Mouse (Mus musculus) neural tube, embryonic 12.5 days (tissue): ENCODE results near the gene Adcyap1. TPM values are rescaled to one million over a fixed set of nuclear protein-coding genes. Genes with fewer than 3 reads are reported as not detected.

Source experiments
- ATAC-seq: fragments of 200-750 bp; cut with Nextera tagmentation; 2 replicates; pipeline ENCODE4 v1.8.0; 2017; ENCODE audit warnings: low read depth, mild to moderate bottlenecking, moderate TSS enrichment, moderate library complexity; ENCODE audit not compliant: low FRiP score
- H3K27ac ChIP-seq: fragments of 300-500 bp; sonication (generic); 2 replicates; pipeline ENCODE4 v1.5.1; 2016
- H3K27me3 ChIP-seq: fragments of 300-500 bp; sonication (generic); replicated peaks from 2 replicates; pipeline ENCODE4 v1.6.1; 2016; ENCODE audit warnings: mild to moderate bottlenecking
- H3K36me3 ChIP-seq: fragments of 300-500 bp; sonication (generic); 2 replicates; pipeline ENCODE4 v1.6.1; 2016; ENCODE audit warnings: mild to moderate bottlenecking
- H3K4me1 ChIP-seq: fragments of 300-500 bp; sonication (generic); 2 replicates; pipeline ENCODE4 v1.6.1; 2016
- H3K4me2 ChIP-seq: fragments of 300-500 bp; sonication (generic); replicated peaks from 2 replicates; pipeline ENCODE4 v1.6.1; 2016; ENCODE audit warnings: mild to moderate bottlenecking
- H3K4me3 ChIP-seq: fragments of 300-500 bp; sonication (generic); 2 replicates; pipeline ENCODE4 v1.5.1; 2016
- H3K9ac ChIP-seq: fragments of 300-500 bp; sonication (generic); 2 replicates; pipeline ENCODE4 v1.6.1; 2016; ENCODE audit warnings: mild to moderate bottlenecking
- H3K9me3 ChIP-seq: fragments of 300-500 bp; sonication (generic); 2 replicates; pipeline ENCODE4 v1.6.1; 2016; ENCODE audit warnings: mild to moderate bottlenecking
- WGBS: fragments of 180-500 bp; shearing (Covaris S2); methylation state at CpG from one replicate; pipeline ENCODE4 v1.1.7; 2016; 5-methylcytosine and 5-hydroxymethylcytosine counted together
- polyA plus RNA-seq: library from polyadenylated mRNA; unstranded; fragments of >200 nt; fragmentation: Nextera tagmentation; extraction: Ambion mirVana; gene quantifications from 2 replicates; pipeline ENCODE4 v1.2.1, GENCODE M21; 2016

The Adcyap1 gene
- polyA plus RNA-seq, 1 experiment from 2014 or later = 19.0 TPM

DNA sequence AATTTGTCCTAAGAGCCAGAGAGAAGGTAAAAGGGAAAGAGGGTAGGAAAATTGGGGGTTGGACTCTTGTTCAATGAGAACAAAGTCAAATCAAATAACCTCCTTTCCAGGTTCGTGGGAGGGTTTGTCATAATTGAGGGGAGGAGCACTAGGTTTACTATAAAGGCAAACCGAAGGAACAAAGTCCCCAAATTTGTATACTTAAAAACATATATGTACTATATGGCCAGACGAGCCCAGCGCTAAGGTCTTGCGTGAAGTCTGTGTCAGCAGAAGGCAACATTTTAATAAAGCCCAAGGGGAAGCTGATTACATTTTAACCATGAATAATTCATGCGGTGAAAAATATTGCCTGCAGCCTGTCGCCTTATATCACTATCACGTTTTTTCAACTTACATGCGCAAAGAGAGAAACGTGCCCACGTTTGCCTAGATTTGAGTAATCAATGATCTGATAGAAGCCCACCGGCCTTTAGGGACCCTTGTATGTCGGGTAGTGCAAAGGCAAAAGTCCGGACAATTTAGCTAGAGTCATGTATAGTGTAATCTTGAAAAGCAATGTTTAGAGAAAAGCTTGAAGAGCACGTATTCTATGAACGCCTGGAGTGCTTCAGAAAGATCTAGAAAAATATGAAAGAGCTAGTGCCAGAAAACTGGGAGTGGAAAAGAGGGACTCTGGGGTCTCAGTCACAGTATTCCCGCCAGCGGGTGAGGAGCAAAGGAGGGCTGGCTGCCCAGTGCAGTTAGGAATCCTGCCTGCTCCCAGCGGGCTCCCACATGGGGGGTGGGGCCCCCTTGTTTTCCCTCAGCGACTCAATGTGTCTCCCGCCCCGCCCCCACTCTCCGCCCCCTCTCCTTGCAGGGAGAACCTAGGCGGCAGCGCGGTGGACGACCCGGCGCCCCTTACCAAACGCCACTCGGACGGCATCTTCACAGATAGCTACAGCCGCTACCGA is 4.5 kb downstream of the Adcyap1 start:
- peak overlapping the region; percentile 32 for H3K4me3 ChIP-seq
- ATAC-seq = peak; percentile 55
- H3K4me1 ChIP-seq = peaks cover 21% of the 10 kb centered on the region
- under 1% methylated on average over 34 of the region's 34 CpGs for WGBS
- peak overlapping the region; percentile 62; the same call in 1 of the 2 replicates for H3K27ac ChIP-seq
- H3K9ac ChIP-seq = peak overlapping the region; percentile 44; the same call in 1 of the 2 replicates
- peak overlapping the region; percentile 65 for H3K4me2 ChIP-seq
- peaks cover 57% of the 10 kb centered on the region for H3K27me3 ChIP-seq
- no peaks in the 10 kb centered on the region for H3K9me3 ChIP-seq
- no peaks in the 10 kb centered on the region for H3K36me3 ChIP-seq

DNA sequence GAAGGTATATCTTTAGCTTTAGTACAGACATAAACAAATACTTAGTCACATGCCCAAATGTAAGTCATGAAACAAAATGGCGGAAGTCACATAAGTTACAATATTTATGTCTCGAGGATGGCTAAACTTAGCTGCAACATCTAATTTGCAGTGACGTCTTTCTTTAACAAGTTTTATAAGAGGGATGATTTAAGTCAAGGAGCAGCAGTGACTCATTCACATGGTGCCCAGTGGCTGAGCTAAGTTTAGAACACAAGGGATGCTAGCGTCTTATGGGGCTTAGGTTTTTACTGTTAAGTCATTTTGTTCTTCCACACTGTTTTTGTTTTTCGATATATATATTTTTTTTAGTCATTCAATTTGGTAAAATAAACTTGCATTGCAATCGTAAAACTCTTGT is 19.0 kb downstream of the Adcyap1 start:
- Histone ChIP-seq H3K9ac (no peak overlapping the region), H3K9me3 (no peaks in the 10 kb centered on the region), H3K27me3 (no peaks in the 10 kb centered on the region), H3K4me3 (no peak overlapping the region), H3K4me2 (no peak overlapping the region), H3K36me3 (no peaks in the 10 kb centered on the region), H3K4me1 (no peaks in the 10 kb centered on the region), H3K27ac (no peak overlapping the region)
- 89% methylated on average over 6 of the region's 6 CpGs for WGBS
- no peak for ATAC-seq

- 86% methylated on average over 2 of the region's 2 CpGs for WGBS
- no peaks in the 10 kb centered on the region for H3K36me3 ChIP-seq
- H3K4me3 ChIP-seq = no peak overlapping the region
- H3K4me2 ChIP-seq = no peak overlapping the region
- no peak for ATAC-seq
- no peaks in the 10 kb centered on the region for H3K4me1 ChIP-seq
- no peak overlapping the region for H3K27ac ChIP-seq
- H3K27me3 ChIP-seq = no peaks in the 10 kb centered on the region
- H3K9ac ChIP-seq = no peak overlapping the region
- H3K9me3 ChIP-seq = no peaks in the 10 kb centered on the region
Measured at GRCm38 (mm10) chr17:93218640-93219039, 19.8 kb downstream of the Adcyap1 start.

GRCm38 (mm10) chr17:93237355-93237754 is 38.5 kb downstream of the Adcyap1 start:
- H3K4me1 ChIP-seq = no peaks in the 10 kb centered on the region
- H3K4me3 ChIP-seq = no peak overlapping the region
- no peak overlapping the region for H3K27ac ChIP-seq
- no peaks in the 10 kb centered on the region for H3K9me3 ChIP-seq
- no peaks in the 10 kb centered on the region for H3K36me3 ChIP-seq
- H3K4me2 ChIP-seq = no peak overlapping the region
- ATAC-seq = no peak
- no peaks in the 10 kb centered on the region for H3K27me3 ChIP-seq
- H3K9ac ChIP-seq = no peak overlapping the region
